Mouse (Mus musculus): ENCODE measurements around the gene Cyp2r1.
"Not testable (repeated sequence)": the region's sequence is repeated elsewhere in the genome, so short reads cannot be mapped to it uniquely, and the experiment has no call there.

The Cyp2r1 gene

GRCm38 (mm10) chr7:114562531-114563241 is at the start of gene Cyp2r1:
Gene Cyp2r1 (minus strand): TSS chr7:114562972.
- DNase-seq (ENCODE audit: low spot score in 2 of 2), result peak; percentile 71 to 82

DNA sequence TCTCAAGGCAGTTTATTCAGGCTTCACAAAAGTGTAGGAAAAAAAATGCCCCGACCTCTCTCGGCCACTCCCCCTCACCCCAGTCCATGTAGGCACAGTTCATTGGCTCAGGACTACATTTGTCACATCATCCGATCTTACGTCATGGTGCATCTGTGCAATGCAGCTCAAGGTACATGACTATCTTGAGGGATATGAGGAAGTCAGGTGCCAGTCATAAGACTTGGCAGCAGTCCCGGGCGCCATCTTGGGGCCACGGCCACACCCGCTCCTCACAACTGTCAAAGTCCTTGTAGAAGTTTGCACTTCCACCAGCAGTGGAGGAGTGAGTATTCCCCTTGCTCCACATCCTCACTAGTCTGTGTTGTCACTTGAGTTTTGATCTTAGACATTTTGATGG is 31.6 kb upstream of the Cyp2r1 start:
- DNase-seq (ENCODE audit: low spot score in 2 of 2), result not testable (repeated sequence)

- DNase-seq (ENCODE audit: low spot score in 2 of 2), result no peak
These were observed 19.7 kb upstream of the Cyp2r1 start for GRCm38 (mm10) chr7:114582441-114582840.

GRCm38 (mm10) chr7:114581200-114581599 is 18.4 kb upstream of the Cyp2r1 start:
- no peak for DNase-seq (ENCODE audit: low spot score in 2 of 2)

- DNase-seq (ENCODE audit: low spot score in 2 of 2), result peak in 1 of 2 experiments; percentile 52
These were observed 17.7 kb upstream of the Cyp2r1 start for GRCm38 (mm10) chr7:114580426-114580825.

- no peak for DNase-seq (ENCODE audit: low spot score in 2 of 2)
These were observed 14.9 kb upstream of the Cyp2r1 start for GRCm38 (mm10) chr7:114577665-114578064.

DNA sequence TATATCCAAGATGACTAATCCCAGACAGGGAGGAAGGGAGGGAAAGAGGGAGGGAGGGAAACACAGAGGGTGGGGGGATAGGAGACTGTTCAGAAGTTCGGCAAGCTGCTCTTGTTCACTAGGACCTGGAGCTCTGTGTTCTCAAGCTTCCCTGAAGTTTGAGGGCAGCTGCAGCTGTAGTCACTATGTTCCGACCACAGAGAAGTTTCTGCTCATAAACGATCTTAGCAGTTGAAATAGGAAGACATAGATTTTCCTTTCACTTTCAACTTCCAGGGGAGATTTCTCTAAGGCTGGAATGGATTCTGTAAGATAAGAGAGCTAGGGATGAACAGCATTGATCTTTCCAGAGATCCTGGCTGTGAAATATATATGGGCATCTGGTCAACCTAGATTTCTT is 14.2 kb upstream of the Cyp2r1 start:
- DNase-seq (ENCODE audit: low spot score in 2 of 2), result no peak

- DNase-seq (ENCODE audit: low spot score in 2 of 2), result not testable (repeated sequence)
These were observed 11.1 kb upstream of the Cyp2r1 start for GRCm38 (mm10) chr7:114573866-114574265.

GRCm38 (mm10) chr7:114536179-114536578 is 26.6 kb downstream of the Cyp2r1 start:
- no peak for DNase-seq (ENCODE audit: low spot score in 2 of 2)

GRCm38 (mm10) chr7:114526245-114526644 is 36.5 kb downstream of the Cyp2r1 start:
- DNase-seq (ENCODE audit: low spot score in 2 of 2), result no peak

GRCm38 (mm10) chr7:114520122-114520521 is 42.6 kb downstream of the Cyp2r1 start:
- DNase-seq (ENCODE audit: low spot score in 2 of 2), result no peak

DNA sequence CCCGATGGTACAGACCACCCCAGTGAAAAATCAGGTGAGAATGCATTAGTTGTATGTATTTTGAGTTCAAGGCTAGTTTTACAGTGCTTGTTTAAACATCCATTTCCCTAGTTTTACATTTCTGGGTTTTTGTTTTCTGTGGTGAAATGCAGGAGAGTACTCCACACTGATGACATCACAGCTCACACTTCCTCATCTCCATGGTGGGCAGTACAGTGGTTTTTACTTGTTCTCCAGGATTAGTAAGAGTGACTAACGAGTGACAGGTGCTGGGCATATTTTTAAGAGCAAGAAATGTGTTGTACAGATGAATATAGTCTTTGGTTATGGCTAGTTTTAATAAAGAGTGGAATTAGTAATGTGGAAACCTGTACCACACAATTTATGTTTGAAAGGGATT is 53.9 kb downstream of the Cyp2r1 start:
- no peak for DNase-seq (ENCODE audit: low spot score in 2 of 2)

Measured in cerebellum, postnatal 4 days (tissue).